Mouse (Mus musculus): ENCODE results near the gene Tmem132e. TPM values are rescaled to one million over a fixed set of nuclear protein-coding genes. Genes with fewer than 3 reads are reported as not detected.

The Tmem132e gene
- 0.10 and 0.15 TPM in 2 replicates for polyA plus RNA-seq (2015; fragmentation: Nextera tagmentation; extraction: Ambion mirVana)

DNA sequence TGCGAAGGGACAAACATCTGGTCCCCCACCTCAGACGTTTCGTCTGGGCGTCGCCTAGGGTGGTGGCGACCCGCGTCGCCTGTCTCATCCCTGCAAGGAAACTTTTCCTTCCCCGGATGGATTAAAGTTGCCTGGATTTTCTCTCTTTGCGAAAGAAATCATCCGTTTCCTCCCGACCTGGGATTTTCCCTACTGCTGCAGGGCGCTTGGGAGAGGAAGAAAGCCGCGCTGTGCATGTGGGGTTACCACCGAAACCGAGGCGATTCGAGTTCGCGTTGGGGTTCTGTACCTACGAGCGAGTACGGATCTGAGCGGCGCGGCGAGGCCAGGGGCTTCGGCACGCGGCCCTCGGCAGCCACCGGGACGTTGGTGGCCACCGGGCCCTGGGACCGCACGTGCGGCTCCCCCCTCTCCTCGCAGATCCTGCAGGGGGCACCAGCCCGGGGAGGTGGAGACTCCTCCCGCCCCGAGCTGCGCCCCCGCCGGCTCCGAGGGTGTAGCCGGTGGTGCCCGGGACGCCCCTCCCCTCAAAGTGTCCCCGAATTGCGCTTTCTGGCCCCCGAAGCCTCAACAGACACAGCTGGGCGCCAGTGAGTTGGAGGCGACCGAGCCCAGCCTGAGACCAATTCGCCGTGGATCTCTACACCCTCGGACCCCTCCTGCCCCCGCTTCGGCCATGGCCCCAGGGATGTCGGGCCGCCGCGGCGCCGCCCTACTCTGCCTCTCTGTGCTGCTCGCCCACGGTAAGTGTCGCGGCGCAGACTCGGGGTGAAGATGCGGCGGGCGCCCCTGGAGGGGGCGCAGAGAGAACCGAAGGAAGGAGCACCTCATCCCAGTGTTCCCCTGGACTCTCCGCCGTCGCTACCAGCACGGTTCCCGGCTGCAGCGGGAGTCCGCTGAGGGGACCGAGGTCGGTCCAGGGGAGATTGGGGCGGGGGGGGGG, at the start of gene Tmem132e:
Tmem132e (plus strand) TSS at position 530 of the 943 bp plus-strand sequence.
- Histone ChIP-seq H3K27me3 (peaks cover 88% of the 10 kb centered on the region), H3K9ac (no peak within 1 kb of the TSS), H3K36me3 (no peaks in the 10 kb centered on the region), H3K4me2 (peak within 1 kb of the TSS; percentile 56), H3K9me3 (replicated peaks) (no peaks in the 10 kb centered on the region), H3K27ac (no peak within 1 kb of the TSS), H3K4me3 (replicated peaks) (peak within 1 kb of the TSS; percentile 43), H3K4me1 (replicated peaks) (peaks cover 3% of the 10 kb centered on the region; the same call in 1 of the 2 replicates)
- ATAC-seq (ENCODE audit: low read depth) (no peak), DNase-seq (no peak)
- WGBS (ENCODE audit: insufficient replicate concordance), result under 1% methylated on average over 88 of the region's 88 CpGs

DNA sequence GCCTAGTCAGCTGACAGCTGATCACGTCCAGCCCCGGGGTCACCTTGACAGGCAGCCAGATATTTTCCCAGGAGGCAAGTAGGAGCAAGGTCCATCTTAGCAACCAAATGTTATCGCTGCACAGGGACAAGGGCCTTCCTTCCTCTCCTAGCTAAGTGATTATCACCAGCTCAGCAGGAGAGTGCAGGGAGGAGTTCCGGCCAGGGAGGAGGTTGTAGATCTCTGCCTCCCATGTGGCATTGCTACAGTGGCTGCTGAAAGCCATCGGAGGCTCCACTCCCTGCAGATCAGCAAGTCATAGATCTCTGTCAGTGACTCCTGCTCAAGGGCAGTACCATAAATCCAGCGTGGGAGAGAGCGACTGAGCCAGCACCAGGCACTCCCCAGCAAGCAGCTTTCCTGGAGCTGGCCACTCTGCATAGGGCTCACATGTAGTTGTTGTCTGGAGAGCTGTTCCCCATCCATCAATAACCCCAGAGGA, 48.7 kb upstream of the Tmem132e start:
- no peaks in the 10 kb centered on the region for H3K27me3 ChIP-seq
- DNase-seq, result peak; percentile 4
- no peak overlapping the region for H3K4me2 ChIP-seq
- ATAC-seq (ENCODE audit: low read depth), result peak; percentile 63
- H3K36me3 ChIP-seq, result no peaks in the 10 kb centered on the region
- no peak overlapping the region; the same call in 1 of the 2 replicates for H3K27ac ChIP-seq
- no peak overlapping the region for H3K4me3 ChIP-seq (replicated peaks)
- H3K9ac ChIP-seq, result no peak overlapping the region
- H3K4me1 ChIP-seq (replicated peaks), result peaks cover 3% of the 10 kb centered on the region; the same call in 1 of the 2 replicates
- no peaks in the 10 kb centered on the region for H3K9me3 ChIP-seq (replicated peaks)
- 7% methylated on average over 7 of the region's 7 CpGs for WGBS (ENCODE audit: insufficient replicate concordance)

DNA sequence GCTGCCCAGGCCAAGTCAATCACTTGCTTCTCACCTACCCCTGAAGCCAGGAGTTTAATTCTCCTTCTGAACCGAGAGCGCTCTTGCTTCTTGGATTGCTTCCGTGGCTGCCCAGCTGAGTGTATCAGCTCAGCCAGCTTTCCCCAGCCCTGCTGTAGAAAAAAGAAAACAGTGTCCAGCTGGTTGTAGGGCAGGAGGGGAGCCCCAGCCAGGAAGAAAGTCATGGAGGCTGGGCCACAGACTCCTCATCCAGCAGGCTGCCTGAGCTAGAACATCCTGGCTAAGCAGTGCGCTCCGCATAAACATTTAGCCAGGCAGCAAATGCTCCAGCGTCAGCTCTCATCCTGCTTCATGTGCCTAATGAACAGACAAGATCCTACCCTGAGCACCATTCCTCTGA, 48.3 kb upstream of the Tmem132e start:
- DNase-seq (no peak), ATAC-seq (ENCODE audit: low read depth) (no peak)
- Histone ChIP-seq H3K4me1 (replicated peaks) (peaks cover 3% of the 10 kb centered on the region; the same call in 1 of the 2 replicates), H3K9me3 (replicated peaks) (no peaks in the 10 kb centered on the region), H3K4me2 (no peak overlapping the region), H3K27ac (no peak overlapping the region; the same call in 1 of the 2 replicates), H3K9ac (no peak overlapping the region), H3K36me3 (no peaks in the 10 kb centered on the region), H3K4me3 (replicated peaks) (no peak overlapping the region), H3K27me3 (no peaks in the 10 kb centered on the region)
- 28% methylated on average over 6 of the region's 6 CpGs for WGBS (ENCODE audit: insufficient replicate concordance)

DNA sequence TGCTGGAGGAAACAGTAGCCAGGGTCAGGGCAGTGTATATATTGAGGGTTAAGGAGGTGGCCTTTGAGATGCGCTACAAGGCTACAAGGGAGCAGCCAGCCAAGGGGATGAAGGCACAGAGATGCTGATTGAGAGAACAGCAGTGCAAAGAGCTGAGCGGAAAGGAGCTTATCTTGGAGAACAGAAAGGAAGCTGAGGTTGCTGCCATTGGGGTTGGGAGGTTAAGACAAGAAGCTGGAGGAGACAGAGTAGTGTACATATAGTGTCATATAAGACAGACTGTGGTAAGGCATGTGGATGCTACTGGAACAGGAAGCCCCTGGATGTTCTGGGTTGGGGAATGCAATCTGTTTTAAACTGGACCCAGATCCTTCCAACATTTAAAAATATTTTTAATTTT, 47.8 kb upstream of the Tmem132e start:
- no peak overlapping the region for H3K4me3 ChIP-seq (replicated peaks)
- no peak overlapping the region for H3K4me2 ChIP-seq
- no peak overlapping the region for H3K9ac ChIP-seq
- no peak overlapping the region for H3K27ac ChIP-seq
- no peaks in the 10 kb centered on the region for H3K9me3 ChIP-seq (replicated peaks)
- no peaks in the 10 kb centered on the region for H3K27me3 ChIP-seq
- H3K36me3 ChIP-seq, result no peaks in the 10 kb centered on the region
- DNase-seq, result no peak
- H3K4me1 ChIP-seq (replicated peaks), result peaks cover 3% of the 10 kb centered on the region; the same call in 1 of the 2 replicates
- 12% methylated on average over 2 of the region's 2 CpGs for WGBS (ENCODE audit: insufficient replicate concordance)
- ATAC-seq (ENCODE audit: low read depth), result no peak; the same call in 1 of the 2 replicates

DNA sequence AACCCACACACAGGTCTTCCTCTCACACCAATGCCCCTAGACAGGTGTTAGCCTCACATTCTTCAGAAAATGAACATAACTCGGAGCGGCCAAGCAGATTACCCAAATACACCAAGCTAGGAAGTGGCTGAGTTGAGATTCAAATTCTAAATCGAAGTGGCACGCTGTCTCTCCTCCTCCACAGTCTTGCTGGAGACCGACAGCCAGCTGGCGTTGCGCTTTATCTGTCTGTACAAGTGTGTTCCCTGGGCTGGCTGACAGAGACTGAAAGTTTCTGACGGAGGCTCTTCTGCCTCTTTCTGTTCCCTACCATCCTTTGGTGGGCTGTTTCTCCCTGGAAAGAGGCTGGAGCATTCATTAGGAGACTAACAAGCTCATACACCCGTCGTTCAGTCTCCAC, 37.7 kb upstream of the Tmem132e start:
- H3K9me3 ChIP-seq (replicated peaks), result no peaks in the 10 kb centered on the region
- 59% methylated on average over 10 of the region's 10 CpGs for WGBS (ENCODE audit: insufficient replicate concordance)

DNA sequence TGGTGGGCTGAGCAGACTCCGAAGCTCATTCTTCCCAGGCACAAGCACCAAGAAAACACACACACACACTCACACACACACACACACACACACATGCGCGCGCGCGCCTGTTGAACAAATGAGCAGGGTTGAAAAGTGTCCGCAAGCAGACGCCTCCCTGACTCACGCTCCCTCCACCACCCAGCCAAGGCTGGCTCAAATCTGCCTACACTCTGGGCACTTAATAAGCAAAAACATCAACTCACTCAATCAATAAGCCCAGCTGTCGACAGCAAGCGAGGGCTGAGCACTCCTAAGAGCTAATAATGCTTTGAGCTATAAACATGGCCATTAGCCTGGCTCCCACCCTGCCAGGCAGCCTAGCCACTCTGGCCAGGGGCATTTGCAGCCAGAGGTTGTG, 18.5 kb upstream of the Tmem132e start:
- Histone ChIP-seq H3K4me2 (no peak overlapping the region), H3K9me3 (replicated peaks) (no peaks in the 10 kb centered on the region), H3K27ac (no peak overlapping the region), H3K36me3 (no peaks in the 10 kb centered on the region), H3K4me1 (replicated peaks) (no peaks in the 10 kb centered on the region), H3K27me3 (no peaks in the 10 kb centered on the region), H3K4me3 (replicated peaks) (no peak overlapping the region), H3K9ac (no peak overlapping the region)
- WGBS (ENCODE audit: insufficient replicate concordance), result 79% methylated on average over 11 of the region's 11 CpGs
- DNase-seq (no peak), ATAC-seq (ENCODE audit: low read depth) (no peak)

More for the DNA sequence above, 37.7 kb upstream of the Tmem132e start:
- Histone ChIP-seq H3K4me2 (no peak overlapping the region), H3K36me3 (no peaks in the 10 kb centered on the region), H3K27me3 (no peaks in the 10 kb centered on the region), H3K4me1 (replicated peaks) (no peaks in the 10 kb centered on the region), H3K4me3 (replicated peaks) (no peak overlapping the region), H3K9ac (no peak overlapping the region), H3K27ac (no peak overlapping the region)
- no peak for ATAC-seq (ENCODE audit: low read depth)
- no peak for DNase-seq

DNA sequence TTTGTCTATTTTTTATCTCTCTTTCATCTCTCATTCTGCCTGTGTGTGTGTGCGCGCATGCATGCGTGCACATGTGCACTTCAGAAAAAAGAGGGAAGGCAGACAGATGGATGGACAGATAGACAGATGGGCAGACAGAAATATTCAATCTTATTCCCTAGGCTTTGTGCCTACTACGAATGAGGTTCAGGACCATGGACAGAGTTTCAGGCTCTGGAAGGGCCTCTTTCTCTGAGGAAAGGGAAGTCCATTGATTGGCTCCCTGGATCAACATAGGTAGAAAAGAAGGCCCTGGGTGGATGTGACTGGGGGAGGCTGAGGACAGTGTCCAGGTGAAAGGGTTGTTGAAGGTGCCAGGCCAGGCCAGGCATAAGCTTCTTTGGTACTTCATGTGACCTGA, 17.1 kb upstream of the Tmem132e start:
- Histone ChIP-seq H3K27ac (no peak overlapping the region), H3K4me2 (no peak overlapping the region), H3K9ac (no peak overlapping the region), H3K27me3 (no peaks in the 10 kb centered on the region), H3K36me3 (no peaks in the 10 kb centered on the region), H3K4me1 (replicated peaks) (no peaks in the 10 kb centered on the region), H3K4me3 (replicated peaks) (no peak overlapping the region), H3K9me3 (replicated peaks) (no peaks in the 10 kb centered on the region)
- ATAC-seq (ENCODE audit: low read depth) (no peak), DNase-seq (no peak)
- WGBS (ENCODE audit: insufficient replicate concordance), result 57% methylated on average over 4 of the region's 4 CpGs

DNA sequence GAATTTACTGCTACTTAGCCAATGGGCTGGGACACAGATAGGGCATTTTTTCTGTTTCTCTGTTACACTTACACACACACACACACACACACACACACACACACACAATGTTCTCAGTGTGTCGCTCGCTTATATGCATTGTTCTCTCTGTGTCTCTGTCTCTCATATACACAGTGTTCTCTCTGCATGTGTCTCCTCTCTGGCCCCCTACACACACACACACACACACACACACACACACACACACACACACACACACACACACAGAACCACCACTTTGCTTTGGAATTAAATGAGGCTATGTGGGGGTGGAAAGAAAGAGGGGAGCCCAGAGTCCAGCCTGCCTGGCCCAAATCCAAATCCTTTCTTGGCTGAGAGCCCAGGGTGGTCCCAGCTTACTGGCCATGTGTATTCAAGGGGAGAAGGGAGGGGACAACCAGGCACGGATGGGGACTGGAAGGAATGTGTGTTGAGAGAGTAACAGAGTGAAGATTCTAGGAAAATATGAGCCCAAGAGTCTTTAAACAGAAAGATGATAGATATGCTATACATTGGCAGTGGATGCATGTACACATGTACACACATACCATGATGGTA, 8.0 kb upstream of the Tmem132e start:
- Histone ChIP-seq H3K9me3 (replicated peaks) (no peaks in the 10 kb centered on the region), H3K27me3 (peaks cover 31% of the 10 kb centered on the region), H3K9ac (no peak overlapping the region), H3K4me3 (replicated peaks) (no peak overlapping the region), H3K4me2 (no peak overlapping the region), H3K27ac (no peak overlapping the region), H3K36me3 (no peaks in the 10 kb centered on the region), H3K4me1 (replicated peaks) (no peaks in the 10 kb centered on the region)
- WGBS (ENCODE audit: insufficient replicate concordance), result 53% methylated on average over 3 of the region's 3 CpGs
- DNase-seq (no peak), ATAC-seq (ENCODE audit: low read depth) (no peak)

DNA sequence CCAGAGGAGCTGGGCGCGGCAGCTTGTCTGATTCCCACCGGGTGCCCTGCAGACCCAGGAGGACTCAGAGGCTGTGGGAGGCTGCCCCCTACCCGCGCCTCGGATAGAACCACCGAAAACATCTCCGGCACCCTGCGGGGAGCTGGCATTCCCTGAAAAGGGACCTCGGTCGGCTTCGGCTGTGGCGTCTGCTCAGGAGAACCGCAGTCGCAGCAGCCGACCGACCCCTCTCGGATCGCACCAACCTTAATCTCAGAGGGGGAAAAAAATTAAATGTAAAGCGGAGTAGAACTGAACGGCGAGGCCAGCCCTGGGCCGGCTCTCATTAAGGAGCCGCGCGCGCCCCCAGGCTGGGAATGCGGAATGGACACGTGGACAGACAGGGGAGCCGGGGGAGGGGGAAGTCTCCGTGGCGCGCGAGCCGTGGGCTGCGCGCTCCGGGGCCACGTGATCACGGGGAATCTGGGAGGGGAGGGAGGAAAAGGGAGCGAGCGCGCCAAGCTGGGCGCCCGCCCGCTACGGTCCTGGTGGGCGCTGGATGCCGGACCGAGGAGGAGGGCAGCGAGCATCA, 1.6 kb upstream of the Tmem132e start:
- Histone ChIP-seq H3K4me3 (replicated peaks) (peak overlapping the region; percentile 43; the same call in 1 of the 2 replicates), H3K9ac (no peak overlapping the region), H3K4me1 (replicated peaks) (peaks cover 3% of the 10 kb centered on the region; the same call in 1 of the 2 replicates), H3K27me3 (peaks cover 92% of the 10 kb centered on the region), H3K27ac (no peak overlapping the region), H3K4me2 (peak overlapping the region; percentile 56), H3K36me3 (no peaks in the 10 kb centered on the region), H3K9me3 (replicated peaks) (no peaks in the 10 kb centered on the region)
- 1% methylated on average over 51 of the region's 51 CpGs for WGBS (ENCODE audit: insufficient replicate concordance)
- DNase-seq (no peak), ATAC-seq (ENCODE audit: low read depth) (no peak)

DNA sequence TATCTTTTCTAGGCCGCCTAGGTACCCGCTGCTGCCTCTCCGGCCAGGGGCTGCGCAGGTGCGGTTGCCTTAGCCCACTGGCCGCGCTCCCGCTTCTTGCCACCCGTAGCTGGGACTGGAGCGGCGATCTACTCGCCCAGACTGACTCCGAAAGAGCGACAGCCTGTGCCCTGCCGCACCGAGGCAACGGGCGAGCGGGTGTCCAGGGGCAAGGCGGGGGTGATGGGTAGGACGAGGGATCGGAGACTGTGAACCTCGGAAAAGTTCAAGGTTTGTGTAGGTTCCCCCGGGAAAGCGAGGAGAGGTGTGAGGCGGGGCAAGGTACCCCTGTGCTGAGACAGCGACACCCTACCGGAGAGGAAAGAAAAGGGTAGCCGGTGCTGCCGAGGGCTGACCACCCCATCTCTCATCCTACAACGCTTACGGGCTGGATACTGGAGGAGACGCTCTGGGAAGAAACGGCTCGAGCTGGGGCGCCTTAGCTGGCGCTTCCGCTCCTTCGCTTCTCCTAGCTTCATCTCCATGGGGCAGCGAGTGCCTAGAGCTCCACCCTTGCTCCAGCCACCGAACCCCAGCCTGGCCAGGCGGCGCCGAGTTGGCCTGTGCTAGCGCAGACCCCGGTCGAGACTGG, 874 bp upstream of the Tmem132e start:
- Histone ChIP-seq H3K9me3 (replicated peaks) (no peaks in the 10 kb centered on the region), H3K4me2 (peak overlapping the region; percentile 56), H3K27me3 (peaks cover 95% of the 10 kb centered on the region), H3K4me3 (replicated peaks) (peak overlapping the region; percentile 43), H3K36me3 (no peaks in the 10 kb centered on the region), H3K27ac (no peak overlapping the region), H3K4me1 (replicated peaks) (peaks cover 3% of the 10 kb centered on the region; the same call in 1 of the 2 replicates), H3K9ac (no peak overlapping the region)
- no peak for DNase-seq
- ATAC-seq (ENCODE audit: low read depth), result no peak
- 3% methylated on average over 47 of the region's 47 CpGs for WGBS (ENCODE audit: insufficient replicate concordance)

Data from liver, embryonic 13.5 days (tissue).